Mouse (Mus musculus) hindbrain, postnatal 0 days (tissue): ENCODE results near the gene Ifi207. TPM values are rescaled to one million over a fixed set of nuclear protein-coding genes. Genes with fewer than 3 reads are reported as not detected.
"Not testable (repeated sequence)": the region's sequence is repeated elsewhere in the genome, so short reads cannot be mapped to it uniquely, and the experiment has no call there.

ENCODE experiments used
- ATAC-seq: fragments of 200-750 bp; cut with Nextera tagmentation; 2 replicates; pipeline ENCODE4 v1.8.0; 2017; ENCODE audit warnings: mild to moderate bottlenecking, moderate TSS enrichment, moderate library complexity
- DNase-seq: peaks from one replicate; pipeline ENCODE4 v3.0.0-alpha.2; 2015; ENCODE audit warnings: low spot score
- H3K27ac ChIP-seq: fragments of 300-500 bp; sonication (generic); 2 replicates; pipeline ENCODE4 v1.5.1; 2014; ENCODE audit warnings: mild to moderate bottlenecking
- H3K27me3 ChIP-seq: fragments of 300-500 bp; sonication (generic); 2 replicates; pipeline ENCODE4 v1.6.1; 2014; ENCODE audit warnings: low read length, mixed read lengths; ENCODE audit not compliant: insufficient read depth
- H3K36me3 ChIP-seq: fragments of 300-500 bp; sonication (generic); 2 replicates; pipeline ENCODE4 v1.6.1; 2014; ENCODE audit warnings: low read length, mixed read lengths; ENCODE audit not compliant: insufficient read depth
- H3K4me1 ChIP-seq: fragments of 300-500 bp; sonication (generic); 2 replicates; pipeline ENCODE4 v1.6.1; 2014; ENCODE audit warnings: antibody characterized with exemption, low read length, mixed read lengths; ENCODE audit not compliant: insufficient read depth
- H3K4me2 ChIP-seq: fragments of 300-500 bp; sonication (generic); 2 replicates; pipeline ENCODE4 v1.6.1; 2014; ENCODE audit warnings: low read depth, mild to moderate bottlenecking, low read length, moderate library complexity, mixed read lengths
- H3K4me3 ChIP-seq: fragments of 300-500 bp; sonication (generic); 2 replicates; pipeline ENCODE4 v1.5.1; 2014; ENCODE audit warnings: low read length
- H3K9ac ChIP-seq: fragments of 300-500 bp; sonication (generic); replicated peaks from 2 replicates; pipeline ENCODE4 v1.6.1; 2014; ENCODE audit warnings: mild to moderate bottlenecking, low read length, moderate library complexity, mixed read lengths
- H3K9me3 ChIP-seq: fragments of 300-500 bp; sonication (generic); 2 replicates; pipeline ENCODE4 v1.6.1; 2016; ENCODE audit warnings: low read length, mixed read lengths
- CTCF ChIP-seq: IDR thresholded peaks from 2 replicates; pipeline ENCODE4 v1.5.1; 2016; ENCODE audit warnings: antibody characterized with exemption, control low read depth, low read depth
- WGBS: fragments of 180-500 bp; shearing (Covaris S2); extraction: QIAGEN DNeasy Blood & Tissue Kit; methylation state at CpG from one replicate; pipeline ENCODE4 v1.1.7; 2014; 5-methylcytosine and 5-hydroxymethylcytosine counted together
- polyA plus RNA-seq: library from polyadenylated mRNA; unstranded; fragments of >200 nt; fragmentation: Nextera tagmentation; extraction: Ambion mirVana; gene quantifications from 2 replicates; pipeline ENCODE4 v1.2.1, GENCODE M21; 2015
- total RNA-seq: library from RNA; depleted of rRNA; stranded (reverse); fragments of >200 nt; gene quantifications from 2 replicates; pipeline ENCODE4 v1.2.3, GENCODE M21; 2014; rRNA removed

Gene Ifi207
- total and polyA plus RNA-seq, 2 experiments from 2014 or later: 0.28 to 0.94 TPM

DNA sequence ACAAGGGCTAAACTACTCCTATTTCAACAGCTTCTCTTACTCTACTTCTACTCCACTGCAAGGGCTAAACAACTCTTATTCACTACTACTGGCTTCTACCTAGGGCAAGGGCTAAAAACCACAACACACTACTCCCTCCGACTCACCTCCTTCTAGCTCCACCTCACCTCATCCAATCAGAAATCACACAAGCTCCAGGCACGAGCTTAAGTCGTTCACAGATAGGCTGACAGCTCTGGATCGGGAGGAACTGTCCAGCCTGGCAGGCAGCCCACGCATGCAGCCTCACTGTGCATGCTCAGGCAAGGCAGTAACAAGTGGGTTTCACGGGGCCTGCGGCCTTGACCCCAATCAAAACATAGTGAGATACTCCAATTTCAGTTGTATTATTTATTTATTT, 8.3 kb downstream of the Ifi207 start:
- Histone ChIP-seq H3K9me3 (no peaks in the 10 kb centered on the region), H3K27ac (no peak overlapping the region), H3K9ac (no peak overlapping the region), H3K4me2 (no peak overlapping the region), H3K36me3 (no peaks in the 10 kb centered on the region), H3K4me1 (no peaks in the 10 kb centered on the region), H3K4me3 (no peak overlapping the region), H3K27me3 (no peaks in the 10 kb centered on the region)
- TF ChIP-seq CTCF: no peak
- DNase-seq: no peak
- ATAC-seq: no peak
- WGBS: 47% methylated on average over 7 of the region's 7 CpGs

GRCm38 (mm10) chr1:173694270-173694669, 47.3 kb downstream of the Ifi207 start:
- H3K9me3 ChIP-seq: no peaks in the 10 kb centered on the region
- no peaks in the 10 kb centered on the region for H3K36me3 ChIP-seq
- H3K4me3 ChIP-seq: no peak overlapping the region
- no peak for TF ChIP-seq CTCF
- H3K27me3 ChIP-seq: no peaks in the 10 kb centered on the region
- WGBS: 92% methylated on average over 1 of the region's 1 CpGs
- no peak overlapping the region for H3K27ac ChIP-seq
- DNase-seq (no peak), ATAC-seq (no peak)
- no peak overlapping the region for H3K4me2 ChIP-seq
- H3K4me1 ChIP-seq: no peaks in the 10 kb centered on the region
- no peak overlapping the region for H3K9ac ChIP-seq

- DNase-seq, H3K36me3 ChIP-seq, H3K4me3 ChIP-seq, H3K27ac ChIP-seq, H3K27me3 ChIP-seq, H3K4me2 ChIP-seq, H3K4me1 ChIP-seq, ATAC-seq, H3K9me3 ChIP-seq, H3K9ac ChIP-seq: not testable (repeated sequence)
- 87% methylated on average over 1 of the region's 1 CpGs for WGBS
Measured at GRCm38 (mm10) chr1:173678605-173679004, 62.9 kb downstream of the Ifi207 start.

DNA sequence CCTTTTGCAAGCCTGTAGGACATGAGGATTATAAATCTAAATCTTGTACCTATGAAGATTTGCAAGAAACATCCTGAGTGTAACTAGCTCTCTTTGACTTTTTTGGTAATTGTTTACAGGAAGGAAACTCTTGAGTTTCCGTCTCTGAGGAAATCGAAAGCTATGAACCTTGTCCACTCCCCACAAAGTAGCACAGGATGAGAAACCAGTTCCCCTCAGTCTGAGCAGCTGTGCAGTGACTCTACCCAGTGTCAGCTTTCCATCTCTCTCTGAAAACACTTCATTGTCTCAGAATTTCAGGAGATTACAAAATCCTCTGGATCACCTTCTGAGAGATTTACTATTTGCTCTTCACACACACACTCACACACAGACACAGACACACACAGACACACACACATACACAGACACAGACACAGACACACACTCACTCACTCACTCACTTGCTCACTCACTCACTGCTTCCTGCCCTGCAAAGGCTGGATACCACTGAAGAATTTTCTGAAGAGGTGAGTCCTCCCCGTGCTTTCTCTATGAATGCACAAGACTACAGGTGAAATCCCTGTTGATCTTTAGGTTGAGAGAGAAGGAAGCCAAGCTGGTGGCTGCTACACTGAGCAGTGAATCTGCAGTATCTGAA, 68.0 kb downstream of the Ifi207 start, which contains the start of gene Ifi208:
TSS of gene Ifi208 (plus strand) at position 218 of the 640 bp plus-strand sequence.
- H3K9ac ChIP-seq, H3K27me3 ChIP-seq, H3K36me3 ChIP-seq, H3K4me1 ChIP-seq, DNase-seq, ATAC-seq, H3K4me3 ChIP-seq, H3K4me2 ChIP-seq, H3K27ac ChIP-seq, H3K9me3 ChIP-seq: not testable (repeated sequence)
- WGBS: 56% methylated on average over 3 of the region's 3 CpGs

Other genes with a start within 250 kb of the Ifi207 start
- not detected in 2 replicates for gene Ifi214, start 205.8 kb downstream of the Ifi207 start, total RNA-seq
- not detected in 2 replicates for gene Ifi214, start 205.8 kb downstream of the Ifi207 start, polyA plus RNA-seq
- 0.14 TPM in 1 of 2 replicates, not detected in the other for gene Ifi213, start 142.5 kb downstream of the Ifi207 start, total RNA-seq
- 0.09 and 0.18 TPM in 2 replicates for gene Ifi213, start 142.5 kb downstream of the Ifi207 start, polyA plus RNA-seq
- 0.16 TPM in 1 of 2 replicates, not detected in the other for gene Ifi209, start 110.8 kb downstream of the Ifi207 start, total RNA-seq
- gene Ifi209, start 110.8 kb downstream of the Ifi207 start, polyA plus RNA-seq: not detected in 2 replicates
- gene Ifi208, start 68.1 kb downstream of the Ifi207 start, total RNA-seq: 0.10 TPM in 1 of 2 replicates, not detected in the other
- gene Ifi208, start 68.1 kb downstream of the Ifi207 start, polyA plus RNA-seq: not detected in 2 replicates
- gene Ifi204, start 25.2 kb upstream of the Ifi207 start, total RNA-seq: 0.26 and 0.50 TPM in 2 replicates
- gene Ifi204, start 25.2 kb upstream of the Ifi207 start, polyA plus RNA-seq: 1.2 TPM in 2 replicates
- 0.14 TPM in 1 of 2 replicates, not detected in the other for gene Ifi211, start 171.3 kb upstream of the Ifi207 start, total RNA-seq
- 0.40 and 0.63 TPM in 2 replicates for gene Ifi211, start 171.3 kb upstream of the Ifi207 start, polyA plus RNA-seq
- 0.68 and 2.3 TPM in 2 replicates for gene Mndal, start 200.7 kb upstream of the Ifi207 start, total RNA-seq
- 2.8 and 3.7 TPM in 2 replicates for gene Mndal, start 200.7 kb upstream of the Ifi207 start, polyA plus RNA-seq
- 1.4 and 1.6 TPM in 2 replicates for gene Ifi203, start 200.9 kb upstream of the Ifi207 start, total RNA-seq
- 2.3 and 2.6 TPM in 2 replicates for gene Ifi203, start 200.9 kb upstream of the Ifi207 start, polyA plus RNA-seq
- not detected in 2 replicates for gene Ifi202b, start 241.0 kb upstream of the Ifi207 start, total RNA-seq
- gene Ifi202b, start 241.0 kb upstream of the Ifi207 start, polyA plus RNA-seq: 0.16 and 0.28 TPM in 2 replicates